Mouse (Mus musculus) adrenal gland, adult 8-10 months (tissue): ENCODE results near the gene Tmem182. TPM values are rescaled to one million over a fixed set of nuclear protein-coding genes. Genes with fewer than 3 reads are reported as not detected.
A peak's percentile ranks its signal among the peaks of the same experiment; 100 is the strongest.

Experiments
- DNase-seq: peaks from one replicate; pipeline ENCODE4 v3.0.0; 2022
- total RNA-seq, 4 experiments: library from RNA; stranded (reverse); gene quantifications; 2 replicates each; pipeline ENCODE4 v1.2.4; 2022

The Tmem182 gene
- total RNA-seq, 4 experiments from 2014 or later = 0.56 to 12.3 (median 3.0) TPM

GRCm38 (mm10) chr1:40867651-40868050 is 62.2 kb downstream of the Tmem182 start:
- DNase-seq = no peak

GRCm38 (mm10) chr1:40873760-40874455 is 68.5 kb downstream of the Tmem182 start:
- no peak for DNase-seq

DNA sequence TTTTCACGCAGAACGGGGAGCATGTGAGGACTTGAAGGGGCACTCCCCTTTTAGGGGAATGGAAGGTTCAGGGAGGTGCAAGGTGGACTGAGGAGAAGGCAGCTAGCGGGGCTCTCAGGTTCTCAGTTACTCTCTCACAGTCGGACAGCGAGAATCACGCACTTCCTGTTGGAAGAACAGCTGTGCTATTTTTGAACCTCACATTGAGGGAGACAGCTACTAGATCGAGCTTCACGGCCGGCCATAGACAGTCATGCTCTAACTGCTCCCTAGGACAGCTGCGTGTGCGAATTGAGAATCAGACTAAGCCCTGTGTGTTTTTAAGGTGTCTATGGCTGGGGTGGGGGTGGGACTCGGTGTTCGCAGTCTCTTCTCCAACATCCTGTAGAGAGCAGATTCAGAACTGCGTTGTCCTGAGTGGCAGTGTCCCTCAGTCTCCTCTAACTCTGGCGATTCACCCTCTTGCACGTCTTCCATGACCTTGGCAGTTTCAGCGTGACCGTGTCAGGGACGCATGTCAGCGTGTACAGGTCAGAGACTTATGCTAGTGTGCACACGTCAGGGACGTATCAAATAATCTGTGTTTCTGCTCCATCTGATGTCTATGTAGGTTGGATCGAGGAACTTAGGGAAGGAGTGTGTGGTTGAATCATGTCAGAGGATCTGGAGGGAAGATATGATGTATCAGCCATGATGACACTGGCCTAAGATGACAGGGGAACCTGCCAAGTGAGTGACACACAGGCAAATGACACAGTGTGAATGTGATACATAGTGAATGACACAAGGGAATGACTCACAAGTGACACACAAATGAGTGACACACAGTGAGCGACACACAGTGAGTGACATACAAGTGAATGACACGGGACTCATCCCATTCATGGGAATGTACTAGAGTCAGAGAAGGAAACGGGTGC is 69.3 kb downstream of the Tmem182 start:
- peak; percentile 7 for DNase-seq

DNA sequence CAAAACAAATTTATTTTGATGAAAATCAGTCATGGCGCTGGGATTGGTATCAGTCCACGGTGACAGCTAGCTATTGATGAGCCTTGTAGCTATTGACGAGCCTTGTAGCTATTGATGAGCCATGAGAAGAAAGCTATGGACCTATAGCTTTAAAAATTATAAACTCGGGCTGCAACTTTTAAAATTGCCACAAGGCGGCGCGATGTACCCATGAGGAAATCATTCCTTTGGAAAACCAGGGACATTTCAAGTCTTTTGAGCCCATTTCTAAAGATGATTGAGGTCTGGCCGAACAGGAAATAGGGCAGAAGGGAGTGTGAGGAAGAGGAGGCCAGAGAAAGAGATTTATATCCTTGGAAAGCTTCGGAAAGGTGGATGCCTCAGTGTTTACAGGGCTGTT is 73.7 kb downstream of the Tmem182 start:
- no peak for DNase-seq

GRCm38 (mm10) chr1:40879526-40879925 is 74.1 kb downstream of the Tmem182 start:
- DNase-seq = no peak

GRCm38 (mm10) chr1:40880527-40880926 is 75.1 kb downstream of the Tmem182 start:
- no peak for DNase-seq

DNA sequence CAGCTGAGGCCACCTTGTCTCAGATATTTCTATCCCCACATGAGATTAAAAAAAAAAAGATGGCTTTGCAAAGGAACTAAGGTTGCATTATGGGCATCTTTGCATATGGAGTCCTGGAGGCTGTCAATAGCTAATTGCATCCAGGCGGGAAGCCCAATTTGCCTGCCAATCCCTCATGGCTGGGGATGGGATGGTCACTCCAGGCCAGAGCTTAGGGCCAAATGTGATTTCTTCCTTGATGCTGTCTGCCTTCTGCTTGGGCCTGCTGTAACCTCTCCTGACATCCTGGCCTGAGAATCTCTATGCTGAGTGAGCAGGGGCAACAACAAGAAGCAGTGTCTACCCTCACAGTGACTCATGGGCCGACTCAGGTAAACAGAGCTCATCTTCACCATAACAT is 78.5 kb downstream of the Tmem182 start:
- DNase-seq = no peak

GRCm38 (mm10) chr1:40884943-40885342 is 79.5 kb downstream of the Tmem182 start:
- no peak for DNase-seq

DNA sequence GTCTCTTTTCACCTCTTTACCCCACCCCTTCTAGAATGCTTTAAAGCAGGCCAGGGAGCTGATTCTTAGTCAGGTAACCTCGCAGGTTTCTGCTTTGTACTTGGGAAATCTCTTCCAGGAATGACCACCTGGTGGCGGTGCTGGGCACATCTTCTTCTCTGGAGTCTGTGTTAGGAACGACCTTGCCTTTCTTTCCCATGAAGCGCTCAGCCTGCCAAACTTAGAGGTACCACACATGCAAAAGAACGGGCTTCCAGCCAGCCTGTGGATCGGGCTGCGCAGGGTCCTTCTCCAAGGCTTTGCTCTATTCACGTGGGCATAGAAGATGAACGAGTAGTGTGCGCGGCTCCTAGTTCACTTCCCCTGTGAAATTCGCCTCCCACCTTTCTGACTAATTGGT is 82.3 kb downstream of the Tmem182 start:
- peak; percentile 7 for DNase-seq

DNA sequence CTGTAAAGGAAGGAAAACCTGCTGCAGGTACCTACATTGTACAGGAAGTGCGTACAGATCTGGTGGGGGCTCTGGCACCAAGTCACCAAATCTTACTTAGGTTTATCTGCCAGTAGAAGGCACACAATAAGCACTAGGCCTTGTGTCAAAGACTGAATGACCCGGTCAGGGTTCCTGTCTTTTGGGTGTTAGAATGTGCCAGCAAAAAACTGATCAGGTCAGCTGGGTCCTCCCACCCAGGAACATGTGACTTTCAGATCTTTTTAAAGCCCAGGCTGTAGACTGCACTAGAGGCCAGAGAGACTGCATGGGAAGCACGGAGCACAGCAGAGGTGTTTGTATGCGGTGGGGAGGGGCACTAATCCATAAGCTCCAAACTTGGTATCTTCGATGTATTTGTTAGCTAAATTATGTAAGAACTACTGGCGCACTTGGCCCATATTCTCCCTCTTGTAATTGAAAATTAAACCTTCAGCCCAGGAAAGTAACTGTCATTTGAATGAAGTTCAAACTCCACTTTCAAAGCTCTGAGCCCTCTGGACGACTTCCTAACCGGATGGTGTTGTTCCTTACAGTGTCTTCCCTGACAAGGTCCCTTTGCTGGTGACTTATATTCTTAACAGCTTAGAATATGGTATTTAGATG is 83.1 kb downstream of the Tmem182 start:
- no peak for DNase-seq

- no peak for DNase-seq
These were observed 84.2 kb downstream of the Tmem182 start for GRCm38 (mm10) chr1:40889617-40890016.

- no peak for DNase-seq
These were observed 84.8 kb downstream of the Tmem182 start for GRCm38 (mm10) chr1:40890246-40890645.

DNA sequence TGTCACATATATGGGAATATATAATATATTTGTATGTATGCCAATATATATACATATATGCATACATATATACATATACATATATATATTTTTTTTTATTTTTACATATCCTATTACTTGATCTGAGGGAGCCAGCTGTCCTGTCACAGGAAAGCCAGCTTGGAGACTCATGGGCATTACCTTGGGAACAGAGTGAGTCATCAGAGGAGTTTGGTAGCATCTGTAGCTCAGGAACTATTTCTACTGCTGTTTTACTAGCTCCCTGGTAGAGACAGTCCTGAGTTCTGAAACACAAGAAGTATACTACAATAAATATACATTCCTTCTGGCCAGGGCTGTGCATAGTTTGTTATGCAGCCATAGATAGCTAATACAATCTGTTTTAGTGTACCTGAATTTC is 98.3 kb downstream of the Tmem182 start:
- DNase-seq = no peak

Other genes with a start within 250 kb of the Tmem182 start
- not detected for gene Slc9a4, start 225.5 kb upstream of the Tmem182 start, total RNA-seq
- gene Slc9a2, start 125.0 kb upstream of the Tmem182 start, total RNA-seq = under 1 TPM in 3 of 4 experiments, not detected in 1; 0.05 to 0.07 (median 0.06) TPM
- gene Mfsd9, start 14.9 kb upstream of the Tmem182 start, total RNA-seq = 1 to 10 TPM; 3.5 to 4.3 (median 3.6) TPM